Mouse (Mus musculus) Patski (cell line): ENCODE measurements at regions not wholly inside any gene's neighbourhood (a gene's known extent, or its start where the extent isn't known, plus 50 kb on each side); places are given as distances from the start of the nearest gene placed in this dataset.

ENCODE experiments used
- ATAC-seq: fragments of 100-300 bp; one replicate; pipeline ENCODE4 v1.8.0; 2021
- CTCF ChIA-PET: fragments of 350-600 bp; sonication (Branson Sonifier 250); formaldehyde crosslinking; loops from one replicate; lab custom pipeline; 2022; ENCODE audit warnings: inconsistent platforms; lab: Charles Lee
- POLR2A ChIA-PET: fragments of 350-600 bp; sonication (Branson Sonifier 250); formaldehyde crosslinking; loops from one replicate; lab custom pipeline; 2022; ENCODE audit warnings: antibody characterized with exemption, inconsistent platforms; lab: Charles Lee
- DNase-seq: peaks from one replicate; pipeline ENCODE4 v3.0.0-alpha.2; 2011; ENCODE audit warnings: low read depth, low spot score
- H3K27me3 ChIP-seq: fragments of 371-371 bp; one replicate; pipeline ENCODE4 v1.5.1; 2021
- CTCF ChIP-seq: fragments of 100-300 bp; IDR thresholded peaks from one replicate; pipeline ENCODE4 v1.5.1; 2021
- in situ Hi-C: fragments of 300-500 bp; cut with MboI; formaldehyde crosslinking; loops from 3 replicates; pipeline ENCODE4 v1.11.1; 2018; ENCODE audit warnings: low pct_unique_long_range_greater_than_20kb, mixed read lengths

DNA sequence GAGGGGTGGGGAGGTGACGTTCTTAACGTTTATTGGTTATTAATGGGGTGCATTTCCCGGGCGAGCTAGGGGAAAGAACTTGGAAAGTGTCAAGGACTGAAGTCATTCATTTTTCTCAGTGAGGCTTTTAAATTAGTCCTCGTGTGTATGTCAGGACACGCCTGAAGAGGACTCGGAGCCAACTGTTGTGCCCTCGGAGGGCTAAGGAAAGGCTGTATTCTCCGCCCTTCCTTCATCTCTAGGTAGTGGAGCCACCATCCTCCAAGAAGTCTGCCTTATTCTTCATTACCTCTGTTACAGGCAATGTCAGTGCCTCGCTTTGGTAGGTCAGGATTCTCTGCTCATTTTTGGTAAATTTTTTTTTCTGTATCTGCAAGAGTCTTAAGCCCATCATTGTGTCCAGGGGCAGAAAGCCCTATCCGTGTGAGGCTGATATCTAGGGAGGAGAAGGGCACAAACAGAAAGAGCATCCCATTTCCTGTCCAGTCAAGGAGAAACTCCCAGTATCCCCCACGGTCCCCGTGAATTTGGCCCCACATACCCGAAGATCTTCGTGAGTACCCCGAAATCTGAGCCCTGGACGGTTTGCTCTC is 84.2 kb upstream of the Calm2 start:
- ATAC-seq (no peak), DNase-seq (no peak)
- in situ Hi-C loops = loop anchor here (5.0 kb wide), 1 partner anchor 84 kb away; the partner anchor contains the start of gene Calm2
- POLR2A ChIA-PET = no interaction called here
- CTCF ChIA-PET = interaction anchor here (1.0 kb wide), 1 partner anchor 216 kb away, joined by 3 read pairs; no protein-coding TSS in a partner anchor
- TF ChIP-seq CTCF = no peak
- no peaks in the 10 kb centered on the region for H3K27me3 ChIP-seq

DNA sequence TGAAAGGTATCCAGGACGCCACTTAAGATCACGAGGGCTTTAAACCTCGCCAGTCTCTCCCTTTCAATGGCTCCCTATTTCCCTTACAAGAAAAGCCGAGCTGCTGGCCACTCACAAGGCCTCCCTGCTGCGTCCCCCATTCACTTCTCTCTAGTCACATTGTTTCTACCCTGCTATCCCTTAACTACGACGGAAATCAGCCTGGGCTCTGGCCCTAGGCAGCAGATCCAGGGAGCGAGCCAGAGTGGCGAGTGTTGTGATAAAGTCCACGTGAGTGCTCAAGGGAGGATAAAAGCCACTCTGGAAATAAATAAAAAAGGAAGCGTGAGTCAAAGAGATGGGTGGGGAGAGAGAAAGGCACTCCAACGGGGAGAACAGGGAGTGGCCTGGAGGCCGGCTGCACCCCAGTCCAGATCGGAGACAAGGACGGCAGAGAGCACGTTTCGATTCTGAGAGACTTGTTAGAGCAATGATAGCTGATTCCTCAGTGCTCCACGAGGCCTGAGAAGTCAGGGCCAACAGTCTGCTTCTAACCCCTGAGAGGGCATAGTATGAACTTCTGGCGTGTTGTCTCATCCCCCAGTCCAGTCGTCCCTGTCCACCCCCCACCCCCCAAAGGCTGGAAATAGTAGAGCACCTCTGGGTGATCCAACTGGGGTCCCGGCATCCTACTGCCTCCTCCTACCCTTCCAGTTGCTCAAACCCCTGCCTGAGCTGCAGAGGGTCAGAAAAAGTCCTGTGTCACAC is 84.8 kb upstream of the Calm2 start:
- no peak for TF ChIP-seq CTCF
- in situ Hi-C loops = loop anchor here (5.0 kb wide), 1 partner anchor 84 kb away; the partner anchor contains the start of gene Calm2
- no peaks in the 10 kb centered on the region for H3K27me3 ChIP-seq
- DNase-seq (no peak), ATAC-seq (no peak)
- POLR2A ChIA-PET = interaction anchor here (0.6 kb wide), 1 partner anchor 225 kb away, joined by 3 read pairs; no protein-coding TSS in a partner anchor
- CTCF ChIA-PET = no interaction called here

DNA sequence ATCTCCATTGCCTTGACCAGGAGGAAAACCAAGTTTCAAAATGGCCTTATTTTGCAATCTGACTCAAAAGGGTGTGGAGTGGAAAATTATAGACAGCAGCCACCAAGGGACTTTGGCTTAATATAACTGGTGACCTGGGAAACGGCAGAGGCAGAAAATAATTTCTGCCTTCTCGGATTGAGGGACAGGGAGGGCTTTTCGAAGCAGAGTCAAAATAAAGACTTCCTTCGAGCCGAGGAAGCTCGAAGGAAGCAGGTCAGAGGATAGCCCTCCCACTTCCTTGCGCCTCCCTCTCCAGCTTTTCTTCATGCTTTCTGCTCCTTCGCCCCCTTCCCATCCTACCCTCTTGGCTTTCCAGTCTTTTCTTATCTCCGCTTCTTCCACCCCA is 85.4 kb upstream of the Calm2 start:
- ATAC-seq = no peak
- H3K27me3 ChIP-seq = no peaks in the 10 kb centered on the region
- DNase-seq = no peak
- in situ Hi-C loops = loop anchor here (5.0 kb wide), 1 partner anchor 85 kb away; the partner anchor contains the start of gene Calm2
- ChIA-PET POLR2A (interaction anchor here (0.6 kb wide), 1 partner anchor 226 kb away, joined by 3 read pairs; no protein-coding TSS in a partner anchor), CTCF (no interaction called here)
- TF ChIP-seq CTCF = no peak

DNA sequence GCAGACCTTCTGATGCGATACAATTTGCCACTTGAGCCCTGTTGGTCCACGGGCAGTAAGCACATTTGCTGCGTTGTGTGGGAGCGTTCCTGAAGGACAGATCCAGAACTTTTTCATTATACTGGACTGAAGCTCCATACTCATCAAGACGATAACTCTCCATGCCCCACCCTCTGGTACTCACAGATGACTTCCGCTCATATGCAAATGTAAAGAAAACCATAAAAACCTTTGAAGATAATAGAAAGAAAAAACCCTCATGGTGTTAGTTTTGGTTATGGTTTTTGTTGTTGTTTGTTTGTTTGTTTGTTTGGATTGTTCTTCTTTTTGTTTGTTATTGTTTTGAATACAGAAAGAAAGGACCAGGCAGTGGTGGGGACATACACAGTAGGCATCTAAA is 86.0 kb upstream of the Calm2 start:
- ATAC-seq = no peak
- no peaks in the 10 kb centered on the region for H3K27me3 ChIP-seq
- in situ Hi-C loops = loop anchor here (5.0 kb wide), 1 partner anchor 85 kb away; the partner anchor contains the start of gene Calm2
- DNase-seq = no peak
- POLR2A ChIA-PET = no interaction called here
- no peak for TF ChIP-seq CTCF
- CTCF ChIA-PET = no interaction called here

DNA sequence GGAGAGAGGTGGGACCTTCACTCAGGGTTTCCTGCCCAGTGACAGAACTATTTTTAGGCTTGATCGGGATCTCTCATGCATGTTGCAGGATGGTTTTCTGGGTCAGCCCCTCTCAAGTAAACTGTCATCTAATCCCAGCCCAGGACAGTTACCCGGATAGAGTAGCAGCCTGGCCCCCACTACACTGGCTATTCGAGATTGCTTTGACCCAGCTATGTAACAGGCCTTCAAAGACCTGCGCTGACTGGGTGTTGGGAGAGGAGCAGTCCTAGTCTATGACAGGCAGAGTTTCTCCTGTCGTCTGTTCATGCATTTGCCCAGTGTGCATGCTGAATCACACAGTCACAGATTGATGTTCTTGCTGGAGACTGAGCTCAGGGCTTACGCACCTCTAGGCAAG is 86.2 kb upstream of the Epcam start:
- DNase-seq = no peak
- no peak for ATAC-seq
- CTCF ChIA-PET = no interaction called here
- in situ Hi-C loops = no loop called here
- TF ChIP-seq CTCF = no peak
- H3K27me3 ChIP-seq = no peaks in the 10 kb centered on the region
- POLR2A ChIA-PET = no interaction called here

DNA sequence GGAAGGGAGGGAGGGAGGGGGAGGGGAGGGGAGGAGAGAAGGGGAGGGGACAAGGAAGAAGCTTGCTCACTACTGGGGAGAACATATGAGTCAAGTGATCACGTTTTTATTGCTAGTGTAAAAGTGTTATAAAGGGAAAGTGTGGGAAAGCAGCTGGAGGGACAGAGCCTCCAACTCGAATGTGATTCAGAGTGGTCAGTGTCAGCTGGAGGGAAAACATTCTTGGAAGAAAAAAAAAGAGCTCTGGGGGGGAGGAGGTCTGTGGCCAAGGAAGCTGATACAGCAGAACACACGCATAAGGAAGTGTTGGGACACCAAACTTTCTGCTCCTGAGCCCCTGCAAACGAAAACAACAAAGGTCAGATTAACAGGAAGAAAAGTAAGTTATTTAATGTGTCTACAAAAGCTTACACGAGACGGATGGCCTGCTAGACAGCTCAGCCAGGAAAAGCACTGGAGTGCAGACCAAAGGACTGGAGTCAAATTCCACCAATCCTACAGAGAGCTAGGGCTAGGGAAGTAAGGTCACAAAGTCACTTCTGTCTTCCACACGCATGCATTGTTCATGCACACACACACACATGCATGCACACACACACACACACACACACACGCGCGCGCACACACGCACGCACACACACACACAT is 85.1 kb upstream of the Epcam start:
- CTCF ChIA-PET = no interaction called here
- in situ Hi-C loops = no loop called here
- POLR2A ChIA-PET = interaction anchor here (0.6 kb wide), 2 partner anchors 104 to 139 kb away, joined by 3 to 4 read pairs; partner anchors contain the start of gene Calm2
- no peak for ATAC-seq
- DNase-seq = no peak
- no peak for TF ChIP-seq CTCF
- H3K27me3 ChIP-seq = no peaks in the 10 kb centered on the region

DNA sequence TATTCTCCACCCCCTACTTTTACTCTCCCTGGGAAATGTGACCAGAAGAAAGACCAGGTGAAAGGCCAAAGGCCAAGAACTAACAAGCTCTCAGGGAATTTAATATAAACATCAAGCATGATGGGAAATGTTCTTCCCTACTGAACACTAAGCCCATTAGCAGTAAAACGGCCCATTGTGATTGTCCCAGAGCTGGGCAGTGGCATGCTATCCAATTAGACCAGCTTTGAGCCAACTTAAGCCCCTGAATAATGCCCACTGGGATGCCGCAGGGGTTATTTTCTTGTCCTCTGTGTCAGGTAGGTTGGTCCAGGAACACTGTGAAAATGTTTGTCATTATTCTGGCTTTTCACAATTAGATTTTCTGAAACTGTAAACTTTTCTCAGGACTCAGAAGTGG is 81.2 kb upstream of the Epcam start:
- CTCF ChIA-PET = no interaction called here
- in situ Hi-C loops = no loop called here
- DNase-seq = no peak
- no peak for ATAC-seq
- no peak for TF ChIP-seq CTCF
- no peaks in the 10 kb centered on the region for H3K27me3 ChIP-seq
- POLR2A ChIA-PET = no interaction called here

DNA sequence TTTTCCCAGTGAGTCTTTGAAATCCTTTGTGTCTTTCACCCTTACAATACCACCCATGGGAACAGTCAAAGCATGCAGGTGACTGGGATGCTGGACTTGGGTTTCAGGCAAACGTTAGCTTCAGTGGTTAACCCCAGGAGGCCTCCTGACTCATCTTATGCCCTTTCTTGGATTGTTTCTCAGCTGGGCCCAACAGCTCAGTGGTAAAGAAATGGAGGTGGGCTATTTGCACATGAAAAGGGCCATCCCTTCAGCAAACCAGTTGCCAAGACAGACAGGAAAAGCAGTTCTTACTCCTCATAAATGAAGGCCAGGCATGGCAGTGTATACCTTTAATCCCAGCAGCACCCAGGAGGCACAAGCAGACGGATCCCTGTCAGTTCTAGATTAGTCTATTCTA is 77.4 kb upstream of the Epcam start:
- in situ Hi-C loops = no loop called here
- ChIA-PET CTCF (no interaction called here), POLR2A (no interaction called here)
- TF ChIP-seq CTCF = no peak
- DNase-seq = no peak
- H3K27me3 ChIP-seq = no peaks in the 10 kb centered on the region
- no peak for ATAC-seq

DNA sequence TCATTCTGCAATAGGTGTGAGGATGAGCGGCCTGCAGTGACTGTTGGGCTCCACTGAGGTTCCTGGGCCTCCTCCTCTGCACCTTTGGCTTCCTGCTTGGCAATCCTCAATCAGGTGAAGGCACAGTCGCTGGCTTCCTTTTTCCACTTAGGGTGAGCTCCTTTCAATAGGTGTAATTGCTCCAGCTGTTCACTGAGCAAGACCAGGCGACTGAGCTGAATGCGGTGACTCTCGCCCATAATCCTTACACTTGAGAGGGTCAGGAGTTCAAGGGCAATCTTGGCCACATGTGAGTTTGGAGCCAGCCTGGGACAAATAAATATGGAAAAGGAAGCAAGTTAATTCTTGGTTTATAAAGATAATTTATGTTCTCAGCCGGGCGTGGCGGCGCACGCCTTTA is 76.1 kb upstream of the Epcam start:
- in situ Hi-C loops = no loop called here
- no peaks in the 10 kb centered on the region for H3K27me3 ChIP-seq
- ChIA-PET POLR2A (no interaction called here), CTCF (no interaction called here)
- DNase-seq = no peak
- no peak for ATAC-seq
- no peak for TF ChIP-seq CTCF

DNA sequence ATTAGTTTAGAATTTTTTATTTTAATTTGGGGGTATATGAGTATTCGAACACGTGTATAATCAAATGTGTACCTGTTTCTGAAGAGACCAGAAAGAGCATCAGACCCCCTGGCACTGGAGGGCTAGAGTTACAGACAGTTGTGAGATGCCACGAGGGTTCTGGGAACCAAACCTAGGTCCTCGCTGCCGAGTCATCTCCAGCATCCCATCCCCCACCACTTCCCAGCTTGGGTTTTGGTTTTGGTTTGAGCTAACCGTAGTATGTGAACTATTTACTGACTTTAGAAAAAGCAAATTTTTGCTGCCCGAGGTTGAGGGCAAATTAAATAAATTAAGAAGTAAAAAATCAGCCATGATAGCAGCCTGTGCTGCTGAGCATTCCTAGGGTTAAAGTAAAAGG is 74.9 kb upstream of the Epcam start:
- in situ Hi-C loops = no loop called here
- ChIA-PET CTCF (no interaction called here), POLR2A (no interaction called here)
- no peak for ATAC-seq
- H3K27me3 ChIP-seq = no peaks in the 10 kb centered on the region
- TF ChIP-seq CTCF = no peak
- DNase-seq = no peak

DNA sequence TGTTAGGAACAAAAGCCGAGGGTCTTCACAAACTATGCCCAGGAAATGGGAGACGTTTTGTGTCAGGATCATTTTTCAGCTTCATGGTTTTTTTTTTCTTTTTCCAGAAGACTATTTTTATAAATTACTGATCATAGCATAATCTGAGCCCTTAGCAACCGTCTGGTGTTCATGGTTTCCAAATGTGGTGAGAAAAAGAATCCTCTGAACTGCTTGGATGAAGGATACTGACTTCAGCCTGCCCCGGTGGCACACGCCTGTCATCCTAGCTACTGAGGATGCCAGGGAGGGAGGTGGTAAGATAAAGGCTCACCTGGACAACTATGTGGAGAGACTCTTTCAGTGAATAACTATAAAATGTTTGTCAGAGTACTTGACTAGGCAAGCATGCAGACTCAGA is 72.4 kb upstream of the Epcam start:
- ATAC-seq (no peak), DNase-seq (no peak)
- CTCF ChIA-PET = no interaction called here
- H3K27me3 ChIP-seq = no peaks in the 10 kb centered on the region
- POLR2A ChIA-PET = no interaction called here
- in situ Hi-C loops = no loop called here
- no peak for TF ChIP-seq CTCF
